Mouse (Mus musculus): ENCODE results near the gene Drc7. TPM values are rescaled to one million over a fixed set of nuclear protein-coding genes. Genes with fewer than 3 reads are reported as not detected.
"Not testable (repeated sequence)": the region's sequence is repeated elsewhere in the genome, so short reads cannot be mapped to it uniquely, and the experiment has no call there.

Drc7 gene
- polyA plus RNA-seq, 1 experiment, result 0.09 TPM

- peaks cover 4% of the 10 kb centered on the region for H3K79me3 ChIP-seq (ENCODE audit: low read depth)
- no peaks in the 10 kb centered on the region for H3K27me3 ChIP-seq (ENCODE audit: control insufficient read depth, insufficient read depth, insufficient read length)
- H3ac ChIP-seq (ENCODE audit: control insufficient read depth, insufficient read length, low read depth), result no peak overlapping the region
- no peak overlapping the region for H3K4me3 ChIP-seq (ENCODE audit: insufficient read depth, poor library complexity, severe bottlenecking)
- peaks cover 29% of the 10 kb centered on the region for H3K79me2 ChIP-seq (ENCODE audit: control insufficient read depth, insufficient read depth)
- H3K36me3 ChIP-seq (ENCODE audit: control insufficient read depth, insufficient read depth), result peaks cover 12% of the 10 kb centered on the region
- TF ChIP-seq CEBPB (IDR thresholded peaks at IDR 0.05; ENCODE audit: low read depth) (no peak), MAX (IDR thresholded peaks at IDR 0.05) (no peak), MYOG (IDR thresholded peaks at IDR 0.05; ENCODE audit: control insufficient read depth, extremely low read depth, insufficient read length) (no peak), CTCF (IDR thresholded peaks at IDR 0.05; ENCODE audit: control insufficient read depth, insufficient read depth, insufficient read length) (no peak), FOSL1 (IDR thresholded peaks at IDR 0.05; ENCODE audit: insufficient read depth, low read length, poor library complexity, severe bottlenecking) (no peak), USF1 (IDR thresholded peaks at IDR 0.05; ENCODE audit: low read depth) (no peak), MYOD1 (IDR thresholded peaks at IDR 0.05; ENCODE audit: control insufficient read depth, insufficient read length, low read depth) (no peak)
Observed at GRCm38 (mm10) chr8:95025421-95025820, 29.5 kb upstream of the Drc7 start.

GRCm38 (mm10) chr8:95028391-95028790 is 26.5 kb upstream of the Drc7 start:
- H3ac ChIP-seq (ENCODE audit: control insufficient read depth, insufficient read length, low read depth); H3K4me3 ChIP-seq (ENCODE audit: insufficient read depth, poor library complexity, severe bottlenecking); H3K79me3 ChIP-seq (ENCODE audit: low read depth); H3K27me3 ChIP-seq (ENCODE audit: control insufficient read depth, insufficient read depth, insufficient read length): not testable (repeated sequence)
- peaks cover 12% of the 10 kb centered on the region for H3K36me3 ChIP-seq (ENCODE audit: control insufficient read depth, insufficient read depth)
- H3K79me2 ChIP-seq (ENCODE audit: control insufficient read depth, insufficient read depth), result peaks cover 14% of the 10 kb centered on the region

GRCm38 (mm10) chr8:95037106-95037925 is 17.6 kb upstream of the Drc7 start:
- Histone ChIP-seq H3K79me3 (ENCODE audit: low read depth) (no peaks in the 10 kb centered on the region), H3K4me3 (ENCODE audit: insufficient read depth, poor library complexity, severe bottlenecking) (no peak overlapping the region), H3ac (ENCODE audit: control insufficient read depth, insufficient read length, low read depth) (no peak overlapping the region), H3K36me3 (ENCODE audit: control insufficient read depth, insufficient read depth) (peaks cover 3% of the 10 kb centered on the region), H3K79me2 (ENCODE audit: control insufficient read depth, insufficient read depth) (no peaks in the 10 kb centered on the region), H3K27me3 (ENCODE audit: control insufficient read depth, insufficient read depth, insufficient read length) (no peaks in the 10 kb centered on the region)
- TF ChIP-seq FOSL1 (IDR thresholded peaks at IDR 0.05; ENCODE audit: insufficient read depth, low read length, poor library complexity, severe bottlenecking) (no peak), USF1 (IDR thresholded peaks at IDR 0.05; ENCODE audit: low read depth) (no peak), CTCF (IDR thresholded peaks at IDR 0.05; ENCODE audit: control insufficient read depth, insufficient read depth, insufficient read length) (no peak), MYOG (IDR thresholded peaks at IDR 0.05; ENCODE audit: control insufficient read depth, extremely low read depth, insufficient read length) (no peak), CEBPB (IDR thresholded peaks at IDR 0.05; ENCODE audit: low read depth) (no peak), MYOD1 (IDR thresholded peaks at IDR 0.05; ENCODE audit: control insufficient read depth, insufficient read length, low read depth) (no peak), MAX (IDR thresholded peaks at IDR 0.05) (no peak)

DNA sequence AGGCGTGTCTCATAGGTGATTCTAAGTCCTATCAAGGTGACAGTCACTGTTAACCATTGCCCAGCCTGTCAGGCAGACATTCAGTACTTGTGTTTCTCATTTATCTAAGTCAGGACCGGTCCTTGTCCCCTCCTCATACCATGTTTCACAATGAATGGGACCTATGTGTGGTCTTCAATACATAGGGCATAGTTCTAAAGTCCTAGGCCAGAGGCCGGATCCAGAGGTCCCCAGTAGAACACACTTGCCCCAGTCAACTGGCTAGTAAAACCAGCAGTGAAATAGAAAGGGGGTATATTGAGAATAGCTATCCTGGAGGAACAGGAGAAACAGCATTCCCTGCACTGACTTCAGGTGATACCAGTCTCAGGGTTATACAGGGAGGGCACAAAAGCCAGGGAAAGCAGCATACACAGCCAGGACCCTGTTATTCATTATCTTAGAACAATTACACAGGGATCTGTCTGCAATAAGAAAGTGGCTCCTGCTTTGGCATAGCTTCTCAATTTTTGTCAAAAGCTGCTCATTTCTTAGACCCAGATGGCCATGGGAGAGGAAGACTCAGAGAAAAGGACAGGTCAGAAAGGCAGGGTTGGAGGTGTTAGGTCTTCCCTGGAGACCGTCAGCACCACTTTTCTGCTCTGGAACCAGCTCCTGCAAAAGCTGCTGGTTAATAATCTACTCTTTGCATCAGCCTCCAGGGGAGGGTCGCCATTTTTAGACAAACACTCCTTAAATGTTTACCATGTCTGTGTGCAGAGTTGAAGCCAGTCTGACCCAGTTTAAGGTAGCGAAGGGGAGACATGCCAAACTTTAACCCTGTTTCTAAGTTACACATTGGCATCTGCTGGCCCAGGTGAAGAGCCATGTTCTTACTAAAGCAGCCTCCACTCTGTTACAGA is 12.8 kb upstream of the Drc7 start:
- no peaks in the 10 kb centered on the region for H3K36me3 ChIP-seq (ENCODE audit: control insufficient read depth, insufficient read depth)
- no peak overlapping the region for H3ac ChIP-seq (ENCODE audit: control insufficient read depth, insufficient read length, low read depth)
- H3K4me3 ChIP-seq (ENCODE audit: insufficient read depth, poor library complexity, severe bottlenecking), result no peak overlapping the region

GRCm38 (mm10) chr8:95044811-95045210 is 10.1 kb upstream of the Drc7 start:
- no peaks in the 10 kb centered on the region for H3K79me3 ChIP-seq (ENCODE audit: low read depth)
- TF ChIP-seq CTCF (IDR thresholded peaks at IDR 0.05; ENCODE audit: control insufficient read depth, insufficient read depth, insufficient read length), result no peak
- TF ChIP-seq MAX (IDR thresholded peaks at IDR 0.05), result no peak
- no peak for TF ChIP-seq USF1 (IDR thresholded peaks at IDR 0.05; ENCODE audit: low read depth)
- no peak for TF ChIP-seq CEBPB (IDR thresholded peaks at IDR 0.05; ENCODE audit: low read depth)
- TF ChIP-seq FOSL1 (IDR thresholded peaks at IDR 0.05; ENCODE audit: insufficient read depth, low read length, poor library complexity, severe bottlenecking), result no peak
- no peak for TF ChIP-seq MYOD1 (IDR thresholded peaks at IDR 0.05; ENCODE audit: control insufficient read depth, insufficient read length, low read depth)
- no peak for TF ChIP-seq MYOG (IDR thresholded peaks at IDR 0.05; ENCODE audit: control insufficient read depth, extremely low read depth, insufficient read length)
- no peaks in the 10 kb centered on the region for H3K36me3 ChIP-seq (ENCODE audit: control insufficient read depth, insufficient read depth)
- no peak overlapping the region for H3ac ChIP-seq (ENCODE audit: control insufficient read depth, insufficient read length, low read depth)
- H3K27me3 ChIP-seq (ENCODE audit: control insufficient read depth, insufficient read depth, insufficient read length), result no peaks in the 10 kb centered on the region
- no peaks in the 10 kb centered on the region for H3K79me2 ChIP-seq (ENCODE audit: control insufficient read depth, insufficient read depth)
- no peak overlapping the region for H3K4me3 ChIP-seq (ENCODE audit: insufficient read depth, poor library complexity, severe bottlenecking)

More for the DNA sequence above, 12.8 kb upstream of the Drc7 start:
- Histone ChIP-seq H3K79me2 (ENCODE audit: control insufficient read depth, insufficient read depth) (no peaks in the 10 kb centered on the region), H3K79me3 (ENCODE audit: low read depth) (no peaks in the 10 kb centered on the region), H3K27me3 (ENCODE audit: control insufficient read depth, insufficient read depth, insufficient read length) (no peaks in the 10 kb centered on the region)
- TF ChIP-seq MYOD1 (IDR thresholded peaks at IDR 0.05; ENCODE audit: control insufficient read depth, insufficient read length, low read depth) (no peak), FOSL1 (IDR thresholded peaks at IDR 0.05; ENCODE audit: insufficient read depth, low read length, poor library complexity, severe bottlenecking) (no peak), MYOG (IDR thresholded peaks at IDR 0.05; ENCODE audit: control insufficient read depth, extremely low read depth, insufficient read length) (no peak), USF1 (IDR thresholded peaks at IDR 0.05; ENCODE audit: low read depth) (no peak), MAX (IDR thresholded peaks at IDR 0.05) (no peak), CEBPB (IDR thresholded peaks at IDR 0.05; ENCODE audit: low read depth) (no peak), CTCF (IDR thresholded peaks at IDR 0.05; ENCODE audit: control insufficient read depth, insufficient read depth, insufficient read length) (no peak)

All from C2C12 (cell line).